Mouse (Mus musculus): ENCODE data around the gene Uhrf1bp1.

Gene Uhrf1bp1

GRCm38 (mm10) chr17:27839469-27840252 lies 16.6 kb upstream of the Uhrf1bp1 start:
- peak; percentile 92 for DNase-seq (ENCODE audit: low spot score)

GRCm38 (mm10) chr17:27848351-27848750 lies 7.9 kb upstream of the Uhrf1bp1 start:
- no peak for DNase-seq (ENCODE audit: low spot score)

GRCm38 (mm10) chr17:27851076-27851475 lies 5.2 kb upstream of the Uhrf1bp1 start:
- no peak for DNase-seq (ENCODE audit: low spot score)

- peak; percentile 72 for DNase-seq (ENCODE audit: low spot score)
Measured at GRCm38 (mm10) chr17:27856798-27857648, 782 bp downstream of the Uhrf1bp1 start.

GRCm38 (mm10) chr17:27857649-27858475 lies 1.6 kb downstream of the Uhrf1bp1 start:
- no peak for DNase-seq (ENCODE audit: low spot score)

GRCm38 (mm10) chr17:27859131-27859530 lies 2.9 kb downstream of the Uhrf1bp1 start:
- no peak for DNase-seq (ENCODE audit: low spot score)

- DNase-seq (ENCODE audit: low spot score): no peak
Measured at GRCm38 (mm10) chr17:27865461-27865860, 9.2 kb downstream of the Uhrf1bp1 start.

- no peak for DNase-seq (ENCODE audit: low spot score)
Measured at GRCm38 (mm10) chr17:27866737-27867136, 10.5 kb downstream of the Uhrf1bp1 start.

GRCm38 (mm10) chr17:27871851-27872250 lies 15.6 kb downstream of the Uhrf1bp1 start:
- DNase-seq (ENCODE audit: low spot score): no peak

GRCm38 (mm10) chr17:27873583-27873982 lies 17.3 kb downstream of the Uhrf1bp1 start:
- no peak for DNase-seq (ENCODE audit: low spot score)

- DNase-seq (ENCODE audit: low spot score): no peak
Measured at GRCm38 (mm10) chr17:27874510-27874909, 18.3 kb downstream of the Uhrf1bp1 start.

- peak; percentile 64 for DNase-seq (ENCODE audit: low spot score)
Measured at GRCm38 (mm10) chr17:27881518-27881917, 25.3 kb downstream of the Uhrf1bp1 start.

- no peak for DNase-seq (ENCODE audit: low spot score)
Measured at GRCm38 (mm10) chr17:27883129-27883528, 26.9 kb downstream of the Uhrf1bp1 start.

GRCm38 (mm10) chr17:27883994-27884393 lies 27.8 kb downstream of the Uhrf1bp1 start:
- DNase-seq (ENCODE audit: low spot score): no peak

- no peak for DNase-seq (ENCODE audit: low spot score)
Measured at GRCm38 (mm10) chr17:27886499-27887210, 30.4 kb downstream of the Uhrf1bp1 start.

- DNase-seq (ENCODE audit: low spot score): peak; percentile 97
Measured at GRCm38 (mm10) chr17:27907512-27908205, 51.4 kb downstream of the Uhrf1bp1 start.

GRCm38 (mm10) chr17:27908206-27908887 lies 52.1 kb downstream of the Uhrf1bp1 start:
- DNase-seq (ENCODE audit: low spot score): peak; percentile 69

GRCm38 (mm10) chr17:27908888-27909621 lies 52.8 kb downstream of the Uhrf1bp1 start, which contains the start of gene Anks1:
TSS of gene Anks1 (plus strand) at chr17:27909306.
- DNase-seq (ENCODE audit: low spot score): peak; percentile 95
